Mouse (Mus musculus): ENCODE results near the gene 4930430F08Rik. TPM values are rescaled to one million over a fixed set of nuclear protein-coding genes. Genes with fewer than 3 reads are reported as not detected.
"Not testable (repeated sequence)": the region's sequence is repeated elsewhere in the genome, so short reads cannot be mapped to it uniquely, and the experiment has no call there.

The 4930430F08Rik gene
- total RNA-seq (2015; ENCODE audit: low replicate concordance) = 11.5 and 13.1 TPM in 2 replicates
- total RNA-seq (2017; ENCODE audit: low replicate concordance) = 30.2 and 31.0 TPM in 2 replicates

DNA sequence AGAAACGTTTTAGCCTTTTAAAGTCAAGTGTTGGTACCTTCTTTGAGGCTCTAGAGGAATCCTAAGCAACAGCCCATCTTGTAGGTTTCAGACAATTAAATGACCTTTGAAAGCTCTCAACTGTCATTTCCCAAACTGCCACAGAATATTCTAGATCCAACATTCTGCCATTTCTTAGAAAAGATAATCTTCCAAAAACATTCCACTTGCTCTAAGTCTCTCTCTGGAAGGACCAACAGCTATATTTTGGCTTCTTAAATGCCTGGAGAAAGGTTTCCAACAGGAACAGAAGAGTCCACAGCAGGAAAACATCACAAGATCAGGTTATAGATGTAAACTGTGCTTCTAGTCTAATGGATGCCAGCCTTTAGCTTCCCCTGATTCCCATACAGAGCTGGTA, at the start of gene 4930430F08Rik, which contains the start of gene 1700017N19Rik:
Gene 4930430F08Rik, minus strand, starts transcription at position 101 of the 400 bp plus-strand sequence.
Gene 1700017N19Rik, plus strand, starts transcription at position 162 of the 400 bp plus-strand sequence.
- ATAC-seq (replicated peaks; ENCODE audit: low FRiP score, poor library complexity, severe bottlenecking) = no peak

DNA sequence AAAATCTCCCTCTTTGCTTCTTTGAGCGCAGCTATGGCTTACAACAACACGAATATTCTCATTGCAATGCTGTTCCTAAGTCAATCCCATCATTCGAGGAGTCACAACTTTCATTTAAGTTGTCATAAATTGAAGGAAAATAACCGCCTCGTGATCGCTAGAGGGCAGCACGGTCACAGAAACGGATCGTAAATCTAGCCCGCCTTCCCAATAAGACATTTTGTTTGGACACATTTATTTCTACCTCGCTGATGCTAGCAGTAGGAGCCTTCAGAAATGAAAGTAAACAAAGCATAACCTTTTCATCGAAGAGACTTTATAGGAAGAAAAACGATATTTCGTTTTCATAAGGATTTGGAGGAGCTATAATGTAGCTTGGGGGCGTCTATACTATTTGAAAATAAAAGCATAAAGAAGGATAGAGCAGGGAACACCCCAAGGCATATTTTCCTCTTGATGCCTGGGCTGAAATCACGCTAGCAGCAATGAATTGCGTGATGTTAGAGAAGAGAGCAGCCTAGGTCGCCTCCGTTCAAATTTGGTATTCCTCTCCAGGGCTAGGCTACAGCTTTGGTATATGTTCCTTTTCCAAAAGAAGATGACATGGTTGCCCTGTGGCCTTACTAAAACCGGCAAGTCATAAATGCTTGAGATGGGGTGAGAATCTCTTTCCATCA, 39.7 kb upstream of the 4930430F08Rik start:
- peak; percentile 92 for ATAC-seq (replicated peaks; ENCODE audit: low FRiP score, poor library complexity, severe bottlenecking)

DNA sequence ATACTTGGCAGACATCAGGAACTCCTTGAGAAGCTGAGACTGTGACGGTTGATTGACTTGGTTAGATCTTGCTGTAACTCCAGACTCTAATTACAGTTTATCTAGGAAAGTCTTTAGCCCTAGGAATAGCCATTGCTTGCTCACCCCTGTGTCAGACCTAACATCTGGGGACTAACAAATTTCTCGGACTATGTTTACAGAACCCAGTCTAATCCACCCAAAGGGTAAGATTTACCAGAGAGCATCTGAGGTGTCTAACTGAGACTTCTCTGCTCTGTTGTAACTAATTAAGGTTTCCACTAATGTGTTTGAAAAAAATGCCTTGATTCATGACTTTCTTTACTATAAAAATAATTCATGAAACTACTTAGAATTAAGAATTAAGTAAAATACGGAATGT, 32.3 kb upstream of the 4930430F08Rik start:
- no peak for ATAC-seq (replicated peaks; ENCODE audit: low FRiP score, poor library complexity, severe bottlenecking)

DNA sequence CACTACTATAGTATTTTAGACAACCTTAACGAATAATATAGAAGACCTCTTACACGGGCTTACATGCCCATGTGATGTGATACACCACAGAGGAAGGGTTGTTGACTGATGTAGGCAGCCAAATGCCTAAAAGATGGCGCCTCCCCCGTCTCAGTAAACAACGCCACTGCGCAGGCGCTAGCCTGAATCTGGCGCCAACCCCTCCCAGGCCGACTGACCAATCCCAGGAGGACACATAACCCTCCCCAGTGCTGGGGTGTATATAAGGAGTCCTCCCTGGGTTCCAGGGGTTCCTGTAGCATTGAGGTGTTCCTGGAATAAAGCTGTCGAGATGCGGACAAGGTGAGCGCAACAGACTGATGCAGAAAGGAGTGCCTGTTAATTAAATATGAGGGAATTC, 29.8 kb upstream of the 4930430F08Rik start:
- no peak for ATAC-seq (replicated peaks; ENCODE audit: low FRiP score, poor library complexity, severe bottlenecking)

DNA sequence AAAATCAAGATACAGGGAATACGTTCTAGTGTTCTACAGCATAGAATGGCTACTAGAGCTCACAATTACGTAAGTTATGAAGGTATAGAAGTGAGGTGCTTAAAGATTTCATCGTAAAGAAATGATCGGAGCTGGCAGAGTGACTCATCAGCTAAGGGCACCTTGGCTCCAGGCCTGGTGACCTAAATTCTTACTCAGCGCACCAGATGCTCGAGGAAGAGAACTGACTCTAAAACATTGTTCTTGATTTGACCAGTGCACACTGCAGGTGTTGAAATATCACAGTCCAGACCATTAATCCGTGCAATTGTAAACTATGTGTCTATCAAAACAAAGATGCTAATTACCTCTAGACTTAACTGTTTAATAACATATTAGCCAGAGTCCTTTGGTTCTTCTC, 29.3 kb upstream of the 4930430F08Rik start:
- no peak for ATAC-seq (replicated peaks; ENCODE audit: low FRiP score, poor library complexity, severe bottlenecking)

DNA sequence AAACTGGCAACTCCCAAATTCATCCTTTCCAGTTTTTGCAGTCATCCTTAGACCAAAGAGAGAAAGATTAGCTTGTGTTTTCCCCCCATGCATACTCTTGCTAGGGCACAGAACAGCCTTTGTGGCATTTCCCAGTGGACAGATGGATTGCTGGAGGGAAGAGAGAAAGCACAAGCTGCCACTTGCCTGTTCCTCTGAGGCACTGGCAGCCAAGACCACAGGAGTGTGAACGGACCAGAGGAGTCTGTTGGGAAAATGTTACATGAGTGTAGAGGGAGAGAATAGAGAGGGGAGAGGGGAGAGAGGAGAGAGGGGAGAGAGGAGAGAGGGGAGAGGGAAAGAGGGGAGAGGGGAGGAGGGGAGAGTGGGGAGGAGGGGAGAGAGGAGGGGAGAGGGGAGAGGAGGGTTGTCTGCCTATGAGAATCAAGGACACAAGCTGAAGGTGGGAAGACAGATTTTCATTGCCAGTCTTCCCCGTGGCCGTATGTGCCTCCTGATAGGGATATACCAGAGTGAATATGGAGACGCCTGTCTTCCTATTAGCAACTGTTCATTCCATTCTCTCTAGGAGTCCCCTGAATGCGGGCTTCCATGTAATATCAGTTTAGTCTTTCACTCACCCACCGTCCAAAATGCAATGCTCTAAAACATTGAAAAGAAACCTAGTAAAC, 27.1 kb upstream of the 4930430F08Rik start:
- no peak for ATAC-seq (replicated peaks; ENCODE audit: low FRiP score, poor library complexity, severe bottlenecking)

DNA sequence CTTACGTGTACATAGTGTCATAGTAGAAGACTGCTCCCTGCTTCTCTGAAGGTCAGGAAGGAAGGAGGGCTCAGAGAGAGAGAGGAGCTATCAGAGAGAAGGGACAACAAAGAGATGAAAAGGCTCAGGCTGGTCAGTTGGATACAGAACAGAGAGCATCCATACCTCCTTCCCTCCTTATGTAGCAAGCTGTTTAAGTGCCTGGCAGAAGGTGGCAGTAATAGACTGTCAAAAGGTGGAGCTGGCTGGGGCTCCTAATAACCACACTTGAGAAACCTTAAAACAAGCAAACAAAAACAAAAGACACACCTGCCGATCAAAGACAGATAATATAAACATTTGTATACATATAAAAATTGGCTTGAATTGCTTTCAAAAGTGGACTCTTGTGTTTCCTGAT, 14.0 kb upstream of the 4930430F08Rik start:
- no peak for ATAC-seq (replicated peaks; ENCODE audit: low FRiP score, poor library complexity, severe bottlenecking)

DNA sequence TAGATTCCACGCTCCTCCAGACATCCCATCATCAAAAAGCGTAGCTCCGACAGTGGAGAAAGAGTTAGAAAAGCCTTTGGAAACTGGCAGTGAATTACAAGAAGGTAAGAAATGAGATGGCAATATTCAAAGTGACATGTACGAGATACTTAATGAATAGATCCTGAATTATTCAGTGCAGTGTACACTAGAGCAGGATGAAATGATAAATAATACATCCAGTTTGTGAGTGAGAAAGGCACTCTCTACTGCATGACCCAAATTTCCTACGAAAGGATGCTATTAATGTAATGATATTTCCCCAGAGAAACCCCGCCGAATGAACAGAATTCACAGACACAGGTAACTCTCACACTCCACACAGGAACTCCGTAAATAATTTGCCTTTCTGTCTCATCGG, 13.3 kb upstream of the 4930430F08Rik start:
- ATAC-seq (replicated peaks; ENCODE audit: low FRiP score, poor library complexity, severe bottlenecking) = no peak

DNA sequence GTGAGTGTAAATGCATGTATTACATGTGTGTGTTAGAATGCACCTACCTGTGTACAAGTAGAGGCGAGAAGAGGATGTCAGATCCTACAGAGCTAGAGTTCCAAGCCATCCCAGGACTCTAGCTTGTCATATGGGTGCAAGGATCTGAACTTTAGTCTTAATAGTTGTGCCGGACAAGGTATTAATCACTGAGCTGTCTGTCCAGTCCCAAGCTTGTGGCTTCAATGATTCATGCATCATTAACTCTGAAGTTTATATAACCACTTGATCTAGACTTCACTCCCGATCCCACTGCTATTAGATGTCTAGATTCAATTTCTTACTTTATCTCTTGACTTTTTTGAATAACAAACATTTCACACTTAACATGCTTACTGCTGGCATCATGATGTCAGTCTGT, 8.1 kb upstream of the 4930430F08Rik start:
- no peak for ATAC-seq (replicated peaks; ENCODE audit: low FRiP score, poor library complexity, severe bottlenecking)

DNA sequence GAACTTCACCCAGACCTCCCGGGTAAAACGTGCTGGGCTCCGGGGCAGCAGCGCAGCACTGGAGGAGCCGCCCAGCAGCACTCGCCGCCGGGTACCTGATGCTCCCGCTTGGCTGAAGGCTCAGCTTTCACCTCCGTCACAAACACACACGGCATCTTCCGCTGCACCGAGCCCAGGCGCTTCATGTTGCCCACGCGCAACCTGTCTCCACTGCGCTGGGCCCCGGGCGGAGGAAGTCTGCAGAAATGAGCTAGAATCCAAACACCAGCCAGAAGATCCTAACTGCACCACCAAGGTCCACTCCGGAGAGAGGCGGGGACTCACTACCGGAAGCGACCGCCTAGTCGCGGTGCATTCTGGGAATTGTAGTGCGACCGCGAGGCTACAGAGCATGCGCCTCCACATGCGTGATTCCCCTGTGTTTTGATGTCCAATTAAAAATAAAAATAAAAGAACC, 1.3 kb downstream of the 4930430F08Rik start:
- ATAC-seq (replicated peaks; ENCODE audit: low FRiP score, poor library complexity, severe bottlenecking) = peak; percentile 97

DNA sequence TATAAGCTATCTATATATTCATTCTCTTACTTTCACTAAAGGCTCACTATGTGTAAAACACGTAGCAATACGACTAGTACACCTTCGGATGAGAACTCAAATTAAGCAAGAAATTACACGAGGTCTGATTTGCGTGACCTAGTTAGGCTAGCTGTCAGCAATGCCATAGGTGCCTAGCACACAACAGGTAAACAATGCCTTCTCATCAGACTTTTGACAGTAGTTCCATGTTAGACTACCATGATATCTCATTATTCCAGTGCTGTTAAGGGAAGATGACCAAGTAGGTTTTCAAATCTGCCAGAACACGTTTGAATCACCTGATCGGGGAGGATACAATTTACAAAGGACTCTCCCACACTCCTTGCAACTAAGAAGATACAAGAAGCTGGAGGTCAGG, 1.7 kb downstream of the 4930430F08Rik start:
- ATAC-seq (replicated peaks; ENCODE audit: low FRiP score, poor library complexity, severe bottlenecking) = no peak; the same call in 1 of the 2 replicates

DNA sequence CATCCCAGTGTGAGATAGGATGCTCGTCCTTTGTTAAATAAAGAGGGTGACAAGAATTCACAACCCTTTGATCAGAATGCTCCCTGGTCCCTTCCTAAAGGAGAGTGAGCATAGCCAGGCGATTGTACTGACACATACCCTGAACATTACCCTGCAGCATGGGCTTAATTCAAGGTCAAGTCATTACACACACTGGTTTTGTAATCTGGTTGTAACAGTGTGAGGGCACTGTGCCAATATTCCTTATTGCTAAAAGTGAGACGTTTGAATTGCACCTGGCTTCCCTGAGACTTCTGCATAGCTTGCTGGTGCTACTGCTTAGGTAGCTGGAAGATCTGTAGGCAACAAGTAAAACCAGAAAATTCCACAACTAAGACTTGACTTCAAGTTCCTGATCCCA, 6.0 kb downstream of the 4930430F08Rik start:
- no peak for ATAC-seq (replicated peaks; ENCODE audit: low FRiP score, poor library complexity, severe bottlenecking)

DNA sequence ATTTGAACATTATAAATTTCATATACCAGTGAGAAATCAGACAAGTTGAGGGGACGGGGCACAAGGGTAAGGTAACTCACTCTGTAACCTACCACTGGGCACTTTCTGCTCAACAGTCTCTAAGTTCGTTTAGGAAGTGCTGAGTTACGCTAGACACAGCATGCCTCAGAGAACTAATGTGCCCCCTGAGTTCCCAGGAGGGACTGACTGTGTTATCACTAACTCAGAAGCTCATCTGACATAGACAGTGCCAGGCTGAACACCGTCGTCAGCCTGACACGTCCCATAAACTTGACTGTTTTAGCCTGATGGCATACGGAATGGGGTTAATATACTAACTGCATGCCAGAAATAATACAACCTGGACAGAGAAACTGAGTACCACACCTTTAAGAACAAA, 14.9 kb downstream of the 4930430F08Rik start:
- no peak for ATAC-seq (replicated peaks; ENCODE audit: low FRiP score, poor library complexity, severe bottlenecking)

DNA sequence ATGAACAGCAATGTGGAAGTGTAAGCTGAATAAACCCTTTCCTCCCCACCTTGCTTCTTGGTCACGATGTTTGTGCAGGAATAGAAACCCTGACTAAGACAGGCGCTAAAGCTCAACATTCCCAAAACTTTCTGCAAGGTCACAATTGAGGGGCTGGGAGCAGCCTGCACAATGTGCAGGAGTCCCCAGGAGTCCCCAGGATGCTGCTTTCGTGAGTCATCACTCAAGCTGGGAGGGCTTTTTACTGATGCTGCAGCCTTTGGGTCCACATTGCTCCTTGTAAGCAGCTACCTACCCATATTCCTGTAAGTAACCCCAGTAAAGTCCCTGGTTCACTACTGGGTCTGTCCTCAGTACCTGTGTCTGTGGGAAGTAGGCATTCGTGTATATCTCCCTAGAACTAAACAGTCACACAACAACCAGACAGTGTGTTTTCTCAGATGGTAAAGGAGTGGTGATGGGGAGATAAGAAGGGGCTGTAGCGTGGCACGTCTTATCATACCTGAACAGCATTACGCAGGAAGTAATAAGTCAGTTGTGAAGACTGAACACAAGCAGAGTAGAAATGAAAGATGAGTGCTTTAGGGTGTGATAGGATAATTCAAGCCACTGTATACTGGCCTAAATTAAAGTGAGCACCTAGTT, 15.6 kb downstream of the 4930430F08Rik start:
- ATAC-seq (replicated peaks; ENCODE audit: low FRiP score, poor library complexity, severe bottlenecking) = peak; percentile 71

DNA sequence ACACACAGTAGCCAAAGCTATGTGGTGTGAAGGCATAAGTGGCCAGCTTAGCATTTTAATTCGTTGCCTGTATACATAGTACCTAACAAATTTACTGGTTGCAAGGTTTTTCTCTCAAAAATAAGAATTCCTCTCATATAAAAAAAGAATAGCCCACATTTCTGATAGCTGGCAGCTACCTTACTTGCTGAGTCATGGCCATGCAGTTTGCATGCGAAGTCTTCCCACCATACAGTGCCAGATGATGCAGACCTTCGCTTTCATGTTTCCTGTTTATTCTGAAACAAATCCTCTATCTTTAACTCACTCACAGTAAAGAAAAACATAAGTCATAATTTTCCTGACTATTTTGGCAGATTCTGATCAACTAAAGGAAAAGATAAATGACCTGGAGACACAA, 18.5 kb downstream of the 4930430F08Rik start:
- peak; percentile 76 for ATAC-seq (replicated peaks; ENCODE audit: low FRiP score, poor library complexity, severe bottlenecking)

DNA sequence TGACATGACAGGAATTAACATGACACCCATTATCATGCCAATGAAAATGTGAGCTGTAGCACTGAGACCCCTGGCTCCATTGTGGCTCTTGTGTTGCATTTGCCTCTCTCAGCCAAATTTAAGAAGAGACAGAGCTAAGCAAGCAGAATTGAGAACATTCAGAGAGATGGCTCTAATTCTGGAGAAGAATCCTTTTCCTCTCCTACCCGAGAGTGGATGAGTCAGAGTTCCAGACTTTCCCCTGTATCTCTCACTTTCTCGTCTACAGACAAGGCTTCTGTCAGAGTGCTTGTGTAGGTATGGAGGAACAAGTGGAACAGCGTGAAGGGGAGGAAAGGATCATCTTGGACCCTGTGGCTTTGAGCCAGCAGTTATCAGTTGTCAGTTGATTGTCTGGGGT, 26.1 kb downstream of the 4930430F08Rik start:
- no peak for ATAC-seq (replicated peaks; ENCODE audit: low FRiP score, poor library complexity, severe bottlenecking)

DNA sequence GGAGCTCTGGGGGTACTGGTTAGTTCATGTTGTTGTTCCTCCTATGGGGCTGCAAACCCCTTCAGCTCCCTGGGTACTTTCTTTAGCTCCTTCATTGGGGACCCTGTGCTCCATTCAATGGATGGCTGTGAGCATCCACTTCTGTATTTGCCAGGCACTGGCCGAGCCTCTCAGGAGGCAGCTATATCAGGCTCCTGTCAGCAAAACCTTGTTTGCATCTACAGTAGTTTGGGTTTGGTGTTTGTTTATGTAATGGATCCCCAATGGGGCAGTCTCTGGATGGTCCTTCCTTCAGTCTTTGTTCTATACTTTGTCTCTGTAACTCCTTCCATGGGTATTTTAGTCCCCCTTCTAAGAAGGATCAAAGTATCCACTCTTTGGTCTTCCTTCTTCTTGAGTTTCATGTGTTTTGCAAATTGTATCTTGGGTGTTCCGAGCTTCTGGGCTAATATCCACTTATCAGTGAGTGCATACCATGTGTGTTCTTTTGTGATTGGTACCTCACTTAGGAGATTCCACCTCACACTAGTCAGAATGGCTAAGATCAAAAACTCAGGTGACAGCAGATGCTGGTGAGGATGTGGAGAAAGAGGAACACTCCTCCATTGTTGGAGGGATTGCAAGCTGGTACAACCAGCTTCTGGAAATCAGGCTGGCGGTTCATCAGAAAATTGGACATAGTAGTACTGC, 29.9 kb downstream of the 4930430F08Rik start:
- not testable (repeated sequence) for ATAC-seq (replicated peaks; ENCODE audit: low FRiP score, poor library complexity, severe bottlenecking)

DNA sequence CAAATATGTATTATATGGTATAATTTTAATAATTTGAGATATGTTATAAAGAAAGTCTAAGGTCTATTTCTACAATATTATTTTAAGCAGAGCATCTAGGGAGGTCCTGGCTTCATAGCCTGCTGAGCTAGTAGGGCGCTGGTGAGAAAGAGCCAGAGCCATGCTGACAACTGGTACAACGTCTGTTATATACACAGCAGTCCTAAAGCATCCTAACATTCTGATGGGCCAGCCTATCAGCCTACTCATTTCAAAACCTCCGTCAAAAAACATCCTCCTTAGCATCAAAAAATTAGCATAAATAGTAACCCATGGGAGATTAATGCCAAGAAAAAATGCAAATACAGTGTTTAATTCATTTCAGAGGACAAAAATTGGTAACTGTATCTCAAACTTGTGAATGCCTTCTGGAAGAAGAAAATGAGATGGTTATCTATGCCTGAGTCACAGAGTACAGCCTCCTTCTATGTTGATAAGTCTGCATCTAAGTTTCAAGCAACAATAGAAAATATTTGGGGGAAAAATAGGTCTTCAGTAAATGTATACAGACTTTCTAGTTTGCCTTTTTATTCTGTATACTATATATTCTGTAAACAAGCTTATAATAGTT, 33.6 kb downstream of the 4930430F08Rik start:
- no peak for ATAC-seq (replicated peaks; ENCODE audit: low FRiP score, poor library complexity, severe bottlenecking)

DNA sequence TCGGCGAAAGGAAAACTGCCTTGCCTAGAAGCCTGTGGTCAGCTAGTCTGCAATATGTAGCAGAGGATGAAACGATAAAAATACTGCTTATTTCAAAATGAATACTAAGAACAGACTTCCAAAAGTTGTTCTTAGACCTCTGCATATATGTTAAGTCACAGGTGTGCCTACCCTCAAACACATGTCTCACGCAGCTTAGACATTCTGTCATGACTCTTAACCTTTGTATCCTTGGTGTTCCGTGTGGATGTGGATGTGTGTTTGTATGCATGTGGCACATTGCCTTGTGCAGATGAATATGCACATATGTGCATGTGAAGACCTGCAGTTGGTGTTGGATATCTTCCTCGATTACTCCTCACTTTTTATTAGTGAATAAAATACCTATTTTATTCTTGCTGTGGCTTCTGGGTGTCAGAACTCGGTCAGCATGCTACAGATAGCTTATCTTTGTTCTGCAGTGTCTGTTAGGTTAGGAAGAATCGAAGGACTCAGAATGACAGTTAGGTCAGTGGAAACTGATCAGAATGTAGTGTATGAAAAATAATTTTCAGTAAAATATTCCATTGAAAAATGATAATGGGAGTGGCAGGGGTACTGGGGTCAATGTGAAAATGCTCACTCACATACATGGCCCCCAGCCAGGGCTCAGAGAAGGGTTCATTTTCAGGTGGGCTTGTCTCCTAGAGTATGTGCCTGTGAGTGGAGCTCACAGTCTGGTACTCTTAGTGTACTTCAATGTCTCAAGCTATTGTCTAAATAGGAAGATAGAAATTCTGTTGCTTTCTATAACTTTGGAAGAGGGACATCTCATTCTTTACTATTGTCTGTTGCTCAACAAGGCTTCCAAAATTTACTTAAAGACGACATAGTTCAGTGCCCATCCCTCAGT, 65.5 kb downstream of the 4930430F08Rik start:
- peak; percentile 89 for ATAC-seq (replicated peaks; ENCODE audit: low FRiP score, poor library complexity, severe bottlenecking)
